Mouse (Mus musculus) forebrain, postnatal 0 days (tissue): Measurements from ENCODE around the gene Slc15a4. TPM values are rescaled to one million over a fixed set of nuclear protein-coding genes. Genes with fewer than 3 reads are reported as not detected.
A peak's percentile ranks its signal among the peaks of the same experiment; 100 is the strongest.

Experiments
- ATAC-seq: fragments of 200-750 bp; cut with Nextera tagmentation; 2 replicates; pipeline ENCODE4 v1.8.0; 2017; ENCODE audit warnings: mild to moderate bottlenecking, moderate library complexity
- DNase-seq: peaks from one replicate; pipeline ENCODE4 v3.0.0-alpha.2; 2015
- H3K27ac ChIP-seq: fragments of 300-500 bp; sonication (generic); 2 replicates; pipeline ENCODE4 v1.5.1; 2014; ENCODE audit warnings: low read depth, mild to moderate bottlenecking, antibody characterized with exemption, low read length, moderate library complexity, mixed read lengths
- H3K27me3 ChIP-seq: fragments of 300-500 bp; sonication (generic); 2 replicates; pipeline ENCODE4 v1.6.1; 2014; ENCODE audit warnings: mild to moderate bottlenecking, low read length, mixed read lengths; ENCODE audit not compliant: insufficient read depth
- H3K36me3 ChIP-seq: fragments of 300-500 bp; sonication (generic); 2 replicates; pipeline ENCODE4 v1.6.1; 2014; ENCODE audit warnings: mild to moderate bottlenecking, moderate library complexity; ENCODE audit not compliant: insufficient read depth
- H3K4me1 ChIP-seq: fragments of 300-500 bp; sonication (generic); 2 replicates; pipeline ENCODE4 v1.6.1; 2014; ENCODE audit warnings: antibody characterized with exemption; ENCODE audit not compliant: insufficient read depth
- H3K4me2 ChIP-seq: fragments of 300-500 bp; sonication (generic); 2 replicates; pipeline ENCODE4 v1.6.1; 2014; ENCODE audit warnings: low read depth, mild to moderate bottlenecking, moderate library complexity
- H3K4me3 ChIP-seq: fragments of 300-500 bp; sonication (generic); 2 replicates; pipeline ENCODE4 v1.5.1; 2014; ENCODE audit warnings: low read depth, low read length, mixed read lengths
- H3K9ac ChIP-seq: fragments of 300-500 bp; sonication (generic); 2 replicates; pipeline ENCODE4 v1.6.1; 2014; ENCODE audit warnings: mild to moderate bottlenecking
- H3K9me3 ChIP-seq: fragments of 300-500 bp; sonication (generic); 2 replicates; pipeline ENCODE4 v1.6.1; 2016; ENCODE audit warnings: low read length
- CTCF ChIP-seq: sonication (generic); IDR thresholded peaks from 2 replicates; pipeline ENCODE4 v1.5.1; 2016; ENCODE audit warnings: antibody characterized with exemption, control low read depth, low read depth
- WGBS: fragments of 180-500 bp; shearing (Covaris S2); extraction: QIAGEN DNeasy Blood & Tissue Kit; methylation state at CpG from one replicate; pipeline ENCODE4 v1.1.7; 2014; 5-methylcytosine and 5-hydroxymethylcytosine counted together
- polyA plus RNA-seq: library from polyadenylated mRNA; unstranded; fragments of >200 nt; fragmentation: Nextera tagmentation; extraction: Ambion mirVana; gene quantifications from 2 replicates; pipeline ENCODE4 v1.2.1, GENCODE M21; 2015
- total RNA-seq: library from RNA; depleted of rRNA; stranded (reverse); fragments of >200 nt; gene quantifications from 2 replicates; pipeline ENCODE4 v1.2.3, GENCODE M21; 2014

Gene Slc15a4
- total and polyA plus RNA-seq, 2 experiments from 2014 or later: 20.5 to 28.7 TPM

GRCm38 (mm10) chr5:127658257-127658656 is 25.6 kb upstream of the Slc15a4 start:
- H3K4me1 ChIP-seq: no peaks in the 10 kb centered on the region
- H3K27me3 ChIP-seq: no peaks in the 10 kb centered on the region
- no peak for ATAC-seq
- H3K27ac ChIP-seq: no peak overlapping the region
- H3K9me3 ChIP-seq: 0 out of 2 replicates have a peak, but pooled peaks cover 3% of the 10 kb centered on the region
- TF ChIP-seq CTCF: no peak
- WGBS: 91% methylated on average over 2 of the region's 2 CpGs
- H3K36me3 ChIP-seq: no peaks in the 10 kb centered on the region
- no peak overlapping the region for H3K4me3 ChIP-seq
- H3K9ac ChIP-seq: no peak overlapping the region
- no peak overlapping the region for H3K4me2 ChIP-seq
- DNase-seq: no peak

- H3K9me3 ChIP-seq: no peaks in the 10 kb centered on the region
- DNase-seq (no peak), ATAC-seq (no peak)
Measured at GRCm38 (mm10) chr5:127649077-127649476, 16.4 kb upstream of the Slc15a4 start.

GRCm38 (mm10) chr5:127648046-127648445 is 15.3 kb upstream of the Slc15a4 start:
- ATAC-seq (no peak), DNase-seq (peak; percentile 21)
- TF ChIP-seq CTCF: peak; percentile 44

More at GRCm38 (mm10) chr5:127649077-127649476, 16.4 kb upstream of the Slc15a4 start:
- Histone ChIP-seq H3K27ac (no peak overlapping the region), H3K4me1 (no peaks in the 10 kb centered on the region), H3K27me3 (no peaks in the 10 kb centered on the region), H3K4me3 (no peak overlapping the region), H3K4me2 (no peak overlapping the region), H3K9ac (no peak overlapping the region), H3K36me3 (no peaks in the 10 kb centered on the region; the same call in 1 of the 2 replicates)
- peak; percentile 23; the same call in 1 of the 2 replicates for TF ChIP-seq CTCF

GRCm38 (mm10) chr5:127641185-127641958 is 8.7 kb upstream of the Slc15a4 start:
- H3K9ac ChIP-seq: no peak overlapping the region
- TF ChIP-seq CTCF: no peak
- no peak overlapping the region for H3K4me3 ChIP-seq
- H3K4me2 ChIP-seq: no peak overlapping the region
- H3K36me3 ChIP-seq: no peaks in the 10 kb centered on the region
- DNase-seq: peak; percentile 24
- no peak for ATAC-seq
- no peaks in the 10 kb centered on the region for H3K9me3 ChIP-seq
- no peak overlapping the region for H3K27ac ChIP-seq
- no peaks in the 10 kb centered on the region for H3K4me1 ChIP-seq
- 89% methylated on average over 15 of the region's 15 CpGs for WGBS
- no peaks in the 10 kb centered on the region for H3K27me3 ChIP-seq

More at GRCm38 (mm10) chr5:127648046-127648445, 15.3 kb upstream of the Slc15a4 start:
- H3K4me3 ChIP-seq: no peak overlapping the region
- H3K4me1 ChIP-seq: no peaks in the 10 kb centered on the region
- no peaks in the 10 kb centered on the region for H3K9me3 ChIP-seq
- no peaks in the 10 kb centered on the region; the same call in 1 of the 2 replicates for H3K36me3 ChIP-seq
- no peak overlapping the region for H3K27ac ChIP-seq
- no peak overlapping the region for H3K4me2 ChIP-seq
- no peak overlapping the region for H3K9ac ChIP-seq
- WGBS: 79% methylated on average over 6 of the region's 6 CpGs
- no peaks in the 10 kb centered on the region for H3K27me3 ChIP-seq

GRCm38 (mm10) chr5:127640359-127640758 is 7.7 kb upstream of the Slc15a4 start:
- no peaks in the 10 kb centered on the region for H3K36me3 ChIP-seq
- no peak overlapping the region for H3K4me3 ChIP-seq
- WGBS: 98% methylated on average over 3 of the region's 3 CpGs
- peak; percentile 49 for TF ChIP-seq CTCF
- H3K27ac ChIP-seq: no peak overlapping the region
- H3K27me3 ChIP-seq: no peaks in the 10 kb centered on the region
- H3K9ac ChIP-seq: no peak overlapping the region
- no peak for ATAC-seq
- no peaks in the 10 kb centered on the region for H3K9me3 ChIP-seq
- H3K4me1 ChIP-seq: no peaks in the 10 kb centered on the region
- DNase-seq: no peak
- no peak overlapping the region for H3K4me2 ChIP-seq

GRCm38 (mm10) chr5:127639635-127640034 is 6.9 kb upstream of the Slc15a4 start:
- Histone ChIP-seq H3K4me1 (no peaks in the 10 kb centered on the region), H3K9me3 (no peaks in the 10 kb centered on the region), H3K27ac (no peak overlapping the region), H3K36me3 (no peaks in the 10 kb centered on the region), H3K27me3 (no peaks in the 10 kb centered on the region), H3K4me3 (no peak overlapping the region), H3K4me2 (no peak overlapping the region), H3K9ac (no peak overlapping the region)
- DNase-seq (no peak), ATAC-seq (no peak)
- WGBS: 94% methylated on average over 13 of the region's 13 CpGs
- no peak for TF ChIP-seq CTCF

- no peaks in the 10 kb centered on the region for H3K4me1 ChIP-seq
- no peak for TF ChIP-seq CTCF
- no peak overlapping the region for H3K9ac ChIP-seq
- H3K4me2 ChIP-seq: no peak overlapping the region
- H3K9me3 ChIP-seq: no peaks in the 10 kb centered on the region
- DNase-seq: no peak
- no peak for ATAC-seq
- no peak overlapping the region for H3K27ac ChIP-seq
- WGBS: 83% methylated on average over 6 of the region's 6 CpGs
- H3K4me3 ChIP-seq: no peak overlapping the region
- no peaks in the 10 kb centered on the region for H3K27me3 ChIP-seq
- H3K36me3 ChIP-seq: no peaks in the 10 kb centered on the region
Measured at GRCm38 (mm10) chr5:127639067-127639605, 6.4 kb upstream of the Slc15a4 start.
